Mouse (Mus musculus) erythroblast, embryonic 14.5 days (primary cell): ENCODE measurements around the gene Klrb1b. TPM values are rescaled to one million over a fixed set of nuclear protein-coding genes. Genes with fewer than 3 reads are reported as not detected.
"Not testable (repeated sequence)": the region's sequence is repeated elsewhere in the genome, so short reads cannot be mapped to it uniquely, and the experiment has no call there.

ENCODE experiments used
- H3K27me3 ChIP-seq: 2 replicates; pipeline ENCODE4 v1.6.1; 2012; ENCODE audit warnings: inconsistent platforms; ENCODE audit not compliant: control insufficient read depth
- H3K36me3 ChIP-seq: 2 replicates; pipeline ENCODE4 v1.6.1; 2012; ENCODE audit warnings: mild to moderate bottlenecking, inconsistent platforms; ENCODE audit not compliant: control insufficient read depth
- H3K4me1 ChIP-seq: 2 replicates; pipeline ENCODE4 v1.6.1; 2012; ENCODE audit warnings: inconsistent platforms; ENCODE audit not compliant: control insufficient read depth
- H3K4me3 ChIP-seq: replicated peaks from 2 replicates; pipeline ENCODE3; 2012; ENCODE audit warnings: moderate library complexity, mild to moderate bottlenecking, inconsistent platforms
- H3K9me3 ChIP-seq: 2 replicates; pipeline ENCODE4 v1.6.1; 2012; ENCODE audit warnings: low read length, inconsistent platforms, mixed read lengths; ENCODE audit not compliant: control insufficient read depth
- GATA1 ChIP-seq: IDR thresholded peaks from 2 replicates; pipeline ENCODE4 v1.6.1; 2012; ENCODE audit warnings: low read length, inconsistent platforms, mixed read lengths
- TAL1 ChIP-seq: IDR thresholded peaks from 3 replicates; pipeline ENCODE4 v1.6.1; 2012; ENCODE audit warnings: low read length, inconsistent platforms, mixed read lengths
- polyA plus RNA-seq: library from polyadenylated mRNA; stranded (reverse); fragments of >175 nt; gene quantifications from 2 replicates; pipeline ENCODE4 v1.2.3, GENCODE M21; 2012

The Klrb1b gene
- polyA plus RNA-seq, 1 experiment: 0.02 TPM

- TF ChIP-seq TAL1 (no peak), GATA1 (no peak)
- Histone ChIP-seq H3K9me3 (no peaks in the 10 kb centered on the region), H3K27me3 (no peaks in the 10 kb centered on the region), H3K4me1 (peaks cover 24% of the 10 kb centered on the region), H3K4me3 (no peak overlapping the region), H3K36me3 (no peaks in the 10 kb centered on the region)
These were observed 29.7 kb downstream of the Klrb1b start for GRCm38 (mm10) chr6:128796321-128796955.

- Histone ChIP-seq H3K4me3 (no peak overlapping the region), H3K27me3 (no peaks in the 10 kb centered on the region), H3K9me3 (no peaks in the 10 kb centered on the region), H3K4me1 (peaks cover 13% of the 10 kb centered on the region), H3K36me3 (no peaks in the 10 kb centered on the region)
- TF ChIP-seq TAL1 (no peak), GATA1 (no peak)
These were observed 32.4 kb downstream of the Klrb1b start for GRCm38 (mm10) chr6:128793734-128794133.

DNA sequence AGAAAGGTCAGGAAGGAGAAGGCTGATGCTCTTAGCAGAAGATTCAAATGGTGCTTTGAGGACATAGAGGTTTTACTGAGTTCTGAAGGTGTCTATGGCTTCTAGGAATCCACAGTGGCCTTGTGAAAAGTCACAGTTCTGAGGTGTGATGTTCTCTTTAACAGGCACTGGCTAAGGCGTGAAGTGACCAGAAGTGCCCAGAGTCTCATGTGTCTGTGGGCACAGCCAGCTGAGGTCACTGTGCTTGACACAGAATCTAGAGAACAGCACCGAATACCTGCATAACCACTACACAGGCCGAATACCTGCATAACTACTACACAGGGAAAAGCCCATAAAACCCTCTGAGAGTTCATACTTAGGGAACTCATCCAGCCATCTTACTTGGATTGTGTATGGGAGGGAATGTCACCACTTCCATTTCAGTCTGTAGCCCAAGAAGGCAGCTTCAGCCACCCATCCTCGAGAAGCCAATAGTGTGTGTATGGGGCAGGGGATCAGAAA is 35.6 kb downstream of the Klrb1b start:
- not testable (repeated sequence) for H3K27me3 ChIP-seq, H3K36me3 ChIP-seq, H3K9me3 ChIP-seq, H3K4me3 ChIP-seq, H3K4me1 ChIP-seq

DNA sequence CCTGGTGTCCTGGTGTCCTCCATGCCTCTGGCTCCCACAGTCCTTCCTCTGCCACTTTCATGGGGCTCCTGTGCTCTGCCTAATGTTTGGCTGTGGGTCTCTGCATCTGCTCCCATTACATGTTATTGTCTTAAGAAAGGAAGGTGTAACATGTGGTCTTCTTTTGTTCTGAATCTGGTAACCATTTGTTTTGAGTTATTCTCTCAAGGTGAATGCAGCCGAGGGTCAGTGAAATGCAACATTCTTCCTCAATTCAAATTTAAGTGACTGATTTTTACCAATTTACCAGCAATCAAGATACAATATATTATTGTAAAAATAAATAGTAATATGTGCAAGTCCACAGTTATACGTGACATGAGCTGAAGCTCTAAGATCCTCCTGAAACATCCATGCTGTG is 37.0 kb downstream of the Klrb1b start, which contains the start of gene Klrb1c:
Gene Klrb1c (minus strand): TSS at position 101 of the 400 bp plus-strand sequence.
- H3K36me3 ChIP-seq: no peaks in the 10 kb centered on the region
- no peaks in the 10 kb centered on the region for H3K9me3 ChIP-seq
- no peak for TF ChIP-seq TAL1
- no peak for TF ChIP-seq GATA1
- no peaks in the 10 kb centered on the region for H3K27me3 ChIP-seq
- H3K4me3 ChIP-seq: no peak within 1 kb of the TSS
- H3K4me1 ChIP-seq: peaks cover 3% of the 10 kb centered on the region

GRCm38 (mm10) chr6:128788517-128788916 is 37.6 kb downstream of the Klrb1b start:
- no peaks in the 10 kb centered on the region for H3K27me3 ChIP-seq
- no peaks in the 10 kb centered on the region for H3K36me3 ChIP-seq
- TF ChIP-seq GATA1: no peak
- no peak for TF ChIP-seq TAL1
- no peaks in the 10 kb centered on the region for H3K9me3 ChIP-seq
- no peak overlapping the region for H3K4me3 ChIP-seq
- H3K4me1 ChIP-seq: no peaks in the 10 kb centered on the region; the same call in 1 of the 2 replicates

- not testable (repeated sequence) for H3K4me3 ChIP-seq, H3K9me3 ChIP-seq, H3K36me3 ChIP-seq, H3K27me3 ChIP-seq, H3K4me1 ChIP-seq
These were observed 39.7 kb downstream of the Klrb1b start for GRCm38 (mm10) chr6:128786396-128786795.

DNA sequence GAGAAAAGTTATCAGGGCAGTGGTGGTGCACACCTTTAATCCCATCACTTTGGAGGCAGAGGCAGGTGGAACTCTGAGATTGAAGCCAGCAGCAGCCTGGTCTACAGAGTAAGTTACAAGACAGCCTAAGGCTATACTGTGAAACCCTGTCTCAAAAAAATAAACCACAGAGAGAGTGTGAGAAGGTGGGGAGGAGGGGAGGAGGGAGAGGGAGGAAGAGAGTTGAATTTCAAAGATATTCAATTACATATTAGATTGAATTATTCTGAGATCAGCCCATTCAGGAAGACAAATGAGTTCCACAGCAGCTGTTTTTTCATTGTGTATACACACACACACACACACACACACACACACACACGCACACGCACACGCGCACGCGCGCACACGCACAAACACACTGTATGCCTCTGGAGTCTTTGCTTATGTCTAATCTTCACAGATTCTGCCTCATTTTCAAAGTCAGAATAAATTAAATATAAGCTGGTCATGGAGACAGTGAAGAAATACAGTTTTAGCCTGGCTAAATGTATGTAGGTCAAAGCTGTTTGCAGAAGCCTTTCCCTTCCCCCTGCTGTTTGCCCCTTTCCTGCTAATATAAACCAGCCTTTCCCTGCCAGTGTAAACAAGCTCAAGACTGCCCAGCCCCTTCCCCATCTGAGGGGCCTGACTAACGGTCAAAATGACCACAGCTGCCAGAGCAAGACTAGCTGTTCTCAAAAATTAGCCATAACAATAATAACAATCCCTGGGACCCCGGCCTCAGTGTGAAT is 56.5 kb downstream of the Klrb1b start:
- H3K36me3 ChIP-seq: no peaks in the 10 kb centered on the region
- H3K4me3 ChIP-seq: no peak overlapping the region
- no peak for TF ChIP-seq TAL1
- no peak for TF ChIP-seq GATA1
- peaks cover 14% of the 10 kb centered on the region for H3K9me3 ChIP-seq
- H3K4me1 ChIP-seq: peaks cover 5% of the 10 kb centered on the region
- H3K27me3 ChIP-seq: no peaks in the 10 kb centered on the region

GRCm38 (mm10) chr6:128768047-128768446 is 58.1 kb downstream of the Klrb1b start:
- Histone ChIP-seq H3K36me3 (no peaks in the 10 kb centered on the region), H3K4me1 (peaks cover 19% of the 10 kb centered on the region), H3K9me3 (peaks cover 3% of the 10 kb centered on the region), H3K27me3 (no peaks in the 10 kb centered on the region), H3K4me3 (no peak overlapping the region)
- TF ChIP-seq GATA1: no peak
- TF ChIP-seq TAL1: no peak

GRCm38 (mm10) chr6:128766486-128767254 is 59.5 kb downstream of the Klrb1b start:
- not testable (repeated sequence) for H3K9me3 ChIP-seq, H3K36me3 ChIP-seq, H3K27me3 ChIP-seq, H3K4me3 ChIP-seq
- peaks cover 21% of the 10 kb centered on the region for H3K4me1 ChIP-seq
